Comparison of ENCODE assay signal across 9 mouse cellular contexts in the genomic region with DNA sequence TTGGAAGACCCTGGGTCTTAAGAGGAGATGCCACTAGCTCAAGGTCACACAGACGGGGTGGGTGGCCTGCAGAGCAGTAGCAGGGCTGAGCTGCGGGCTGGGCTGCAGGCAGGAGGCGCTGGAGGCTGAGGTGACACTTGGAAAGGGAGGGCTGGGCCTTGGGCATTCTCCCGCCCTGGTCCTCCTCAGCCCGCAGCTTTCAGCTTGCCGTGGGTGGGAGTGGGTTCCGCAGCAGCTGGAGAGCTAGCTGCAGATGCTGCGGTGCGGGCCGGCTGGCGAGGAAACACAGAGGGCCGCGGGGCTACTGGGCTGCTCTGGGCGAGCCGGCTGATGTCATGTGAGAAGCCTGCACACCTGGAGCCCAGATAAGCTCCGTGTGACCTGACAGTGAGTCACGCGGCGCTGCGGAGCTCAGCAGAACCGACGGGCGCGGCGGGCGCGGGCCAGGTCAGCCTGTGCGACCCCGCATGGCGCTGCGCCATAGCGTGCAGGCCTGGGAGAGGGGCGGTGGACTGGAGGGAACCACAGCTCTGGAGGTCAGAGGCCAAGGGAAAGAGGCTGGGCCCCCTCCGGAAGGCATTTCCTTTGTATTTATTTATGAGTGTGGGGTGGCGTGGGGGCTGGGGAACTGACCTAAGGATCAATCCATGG. TPM values are rescaled to one million over a fixed set of nuclear protein-coding genes. Genes with fewer than 3 reads are reported as not detected.
A peak's percentile ranks its signal among the peaks of the same experiment; 100 is the strongest.
DNase-seq lines count a peak whose midpoint lies in the region; ATAC-seq and TF ChIP-seq lines count a peak whose summit lies in the region.
"Had no signal": no experiment of that assay in that cellular context is flagged by ENCODE, and none has a peak within 500 bp of the region (broad histone marks: within the 10 kb centered on the region; RNA-seq: fewer than 3 reads in every experiment).

No protein-coding gene starts in this region.

- TF ChIP-seq CTCF in cortical plate, adult 2 months (IDR thresholded peaks at IDR 0.05; ENCODE audit: extremely low read depth, insufficient read depth, low read length): peak; percentile 38

- DNase-seq in heart, adult 11 months: peak; percentile 97
- no peak for DNase-seq in heart, adult 8-10 months (ENCODE audit: low spot score)
- DNase-seq in heart, adult 9 months (ENCODE audit: low spot score in 2 of 2): peak; percentile 39 to 54
- peak; percentile 69 to 70 for DNase-seq in kidney, adult 8-10 months
- DNase-seq in neural tube, embryonic 11.5 days (ENCODE audit: low spot score): peak; percentile 48
- peak; percentile 36 to 55 for DNase-seq in thymus, postnatal 10 days (ENCODE audit: low spot score in 2 of 2)

- H3K27ac ChIP-seq in cortical plate, adult 2 months (ENCODE audit: insufficient read depth, low read length): peak overlapping the region; percentile 82
- peak overlapping the region; percentile 88 for H3K27ac ChIP-seq in liver, embryonic 15.5 days (replicated peaks)
- peak overlapping the region; percentile 54; the same call in 1 of the 2 replicates for H3K27ac ChIP-seq in neural tube, embryonic 11.5 days (ENCODE audit: low read depth, low read length)

- no peaks in the 10 kb centered on the region for H3K9me3 ChIP-seq in liver, embryonic 15.5 days (replicated peaks)
- H3K9me3 ChIP-seq in neural tube, embryonic 11.5 days (ENCODE audit: control insufficient read depth, low read length): no peaks in the 10 kb centered on the region

- peak overlapping the region; percentile 98 for H3K4me2 ChIP-seq in liver, embryonic 15.5 days
- H3K4me2 ChIP-seq in neural tube, embryonic 11.5 days (ENCODE audit: low read depth): peak overlapping the region; percentile 58

- peaks cover 2% of the 10 kb centered on the region; the same call in 1 of the 2 replicates for H3K4me1 ChIP-seq in cortical plate, adult 2 months (ENCODE audit: control insufficient read depth, insufficient read depth, low read length)
- H3K4me1 ChIP-seq in liver, embryonic 15.5 days (replicated peaks): peaks cover 82% of the 10 kb centered on the region
- H3K4me1 ChIP-seq in neural tube, embryonic 11.5 days (ENCODE audit: control insufficient read depth, insufficient read depth, low read length): peaks cover 33% of the 10 kb centered on the region

- WGBS in liver, embryonic 15.5 days (ENCODE audit: insufficient replicate concordance): 2% methylated on average over 35 of the region's 35 CpGs
- 1% methylated on average over 35 of the region's 35 CpGs for WGBS in neural tube, embryonic 11.5 days

- H3K4me3 ChIP-seq in cortical plate, adult 2 months (ENCODE audit: insufficient read depth, low read length): peak overlapping the region; percentile 39
- H3K4me3 ChIP-seq in liver, embryonic 15.5 days (replicated peaks): peak overlapping the region; percentile 98
- peak overlapping the region; percentile 31 for H3K4me3 ChIP-seq in neural tube, embryonic 11.5 days (ENCODE audit: low read depth, low read length)

- H3K9ac ChIP-seq in liver, embryonic 15.5 days: peak overlapping the region; percentile 63
- peak overlapping the region; percentile 47 for H3K9ac ChIP-seq in neural tube, embryonic 11.5 days (ENCODE audit: low read length)

- no peaks in the 10 kb centered on the region for H3K36me3 ChIP-seq in liver, embryonic 15.5 days (replicated peaks)
- no peaks in the 10 kb centered on the region for H3K36me3 ChIP-seq in neural tube, embryonic 11.5 days (ENCODE audit: control insufficient read depth, insufficient read depth, low read length)

- no peaks in the 10 kb centered on the region; the same call in 1 of the 2 replicates for H3K27me3 ChIP-seq in liver, embryonic 15.5 days
- no peaks in the 10 kb centered on the region for H3K27me3 ChIP-seq in neural tube, embryonic 11.5 days (ENCODE audit: control insufficient read depth, insufficient read depth, low read length)

- ATAC-seq in liver, embryonic 15.5 days (ENCODE audit: insufficient read depth): peak; percentile 49
- no peak for ATAC-seq in neural tube, embryonic 11.5 days (ENCODE audit: insufficient read depth, low FRiP score, low TSS enrichment)

- TF ChIP-seq POLR2A in cortical plate, adult 2 months (IDR thresholded peaks at IDR 0.05; ENCODE audit: extremely low read depth, insufficient read depth, low read length): no peak

RNA-seq across cellular contexts. Expression of a gene that starts 3.4 kb away (rescaled TPM):
- 100 to 1,000 TPM; 256 to 285 (median 277) TPM for total RNA-seq in heart, adult 8-10 months (2022)
- polyA plus RNA-seq in cortical plate, adult 2 months (2012; rRNA removed): 72.7 and 73.3 TPM in 2 replicates
- 14.4 and 15.7 TPM in 2 replicates for polyA plus RNA-seq in liver, embryonic 15.5 days (2015; fragmentation: Nextera tagmentation; extraction: Ambion mirVana)
- polyA plus RNA-seq in neural tube, embryonic 11.5 days (2014; fragmentation: Nextera tagmentation; extraction: Ambion mirVana): 26.5 and 31.3 TPM in 2 replicates

RNA-seq across cellular contexts. Expression of a gene that starts 21.1 kb away (rescaled TPM):
- not detected for total RNA-seq in heart, adult 8-10 months (2022)
- not detected in 2 replicates for polyA plus RNA-seq in cortical plate, adult 2 months (2012; rRNA removed)
- 0.39 and 0.85 TPM in 2 replicates for polyA plus RNA-seq in liver, embryonic 15.5 days (2015; fragmentation: Nextera tagmentation; extraction: Ambion mirVana)
- polyA plus RNA-seq in neural tube, embryonic 11.5 days (2014; fragmentation: Nextera tagmentation; extraction: Ambion mirVana): 0.68 and 0.93 TPM in 2 replicates
- total RNA-seq: adrenal gland, postnatal 4 days had no signal

RNA-seq across cellular contexts. Expression of a gene that starts 41.4 kb away (rescaled TPM):
- not detected for total RNA-seq in heart, adult 8-10 months (2022)
- polyA plus RNA-seq in cortical plate, adult 2 months (2012; rRNA removed): not detected in 2 replicates
- polyA plus RNA-seq in liver, embryonic 15.5 days (2015; fragmentation: Nextera tagmentation; extraction: Ambion mirVana): not detected in 2 replicates
- 2.8 and 3.6 TPM in 2 replicates for polyA plus RNA-seq in neural tube, embryonic 11.5 days (2014; fragmentation: Nextera tagmentation; extraction: Ambion mirVana)
- total RNA-seq: adrenal gland, postnatal 4 days had no signal

Comparison
In these comparisons a context has a peak if more than half of its experiments do, and no peak if none do; other contexts are left out.
1. H3K4me3 ChIP-seq: peak in every context shown above with its lines; median percentile 98 in liver, embryonic 15.5 days; 39 in cortical plate, adult 2 months; 31 in neural tube, embryonic 11.5 days.